Mouse (Mus musculus) right cerebral cortex, postnatal 10 days (tissue): Measurements from ENCODE around the gene Jmjd7.
A peak's percentile ranks its signal among the peaks of the same experiment; 100 is the strongest.

Experiments used
- DNase-seq, 2 experiments: peaks; one replicate each; pipeline ENCODE4 v3.0.0; 2021; ENCODE audit warnings: low spot score in 2 of 2

The Jmjd7 gene

DNA sequence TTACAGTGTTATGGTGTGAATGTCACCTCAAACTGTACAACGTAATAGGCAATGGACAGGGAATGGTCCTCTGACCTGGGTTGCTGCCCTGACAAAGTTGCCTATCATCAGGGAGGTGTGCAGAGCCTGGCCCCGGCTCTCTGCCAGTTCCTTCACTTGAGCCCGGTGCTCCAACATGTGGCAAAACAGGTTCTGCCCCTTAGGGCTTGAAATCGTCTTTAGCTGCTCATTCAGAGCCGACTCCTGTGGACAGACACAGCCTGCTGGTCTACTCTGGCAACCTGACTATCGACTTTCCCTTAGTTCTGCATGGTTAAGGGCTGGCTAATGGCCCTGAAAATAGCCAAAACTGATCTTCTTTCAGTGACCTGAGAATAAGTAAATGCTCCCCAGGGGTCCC lies 32.9 kb downstream of the Jmjd7 start:
- no peak for DNase-seq

DNA sequence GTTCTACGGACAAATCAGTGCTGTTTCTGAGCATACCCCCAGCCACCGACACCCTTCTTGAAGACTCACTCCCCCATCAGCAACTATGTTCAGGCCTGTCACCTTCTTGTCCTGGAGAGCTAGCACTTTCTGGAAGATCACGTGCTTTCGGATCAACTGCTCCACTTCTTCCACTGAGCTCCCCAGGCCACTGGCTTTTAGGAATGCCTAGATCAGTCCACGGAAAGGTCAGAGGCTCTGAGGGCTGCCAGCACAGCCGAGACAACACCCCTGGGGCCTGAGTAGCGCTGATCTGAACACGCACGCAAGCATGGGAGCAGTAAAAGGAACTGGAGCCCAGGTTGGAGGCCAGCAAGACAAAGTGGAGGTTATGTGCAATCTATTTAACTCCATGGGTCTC lies 33.4 kb downstream of the Jmjd7 start:
- no peak for DNase-seq

DNA sequence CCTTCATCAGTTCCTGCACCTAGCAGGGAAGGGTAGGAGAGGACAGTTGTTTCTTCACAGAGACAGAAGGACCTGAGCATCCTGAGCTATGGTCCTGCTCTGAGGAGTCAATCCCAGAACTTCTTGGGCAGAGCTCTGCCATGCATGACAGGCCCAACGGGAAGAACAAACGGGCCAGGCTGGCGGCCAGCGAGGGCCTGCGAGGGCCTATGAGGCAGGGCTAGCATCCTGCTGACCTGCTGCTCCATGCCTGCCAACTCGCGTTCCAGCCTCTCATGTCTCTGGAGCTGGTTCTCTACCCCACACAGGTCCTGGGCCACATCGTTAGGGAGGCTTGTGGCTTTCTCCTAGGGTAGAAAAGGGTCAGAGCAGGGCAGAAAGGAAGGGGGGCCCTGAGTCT lies 35.0 kb downstream of the Jmjd7 start:
- DNase-seq = no peak

DNA sequence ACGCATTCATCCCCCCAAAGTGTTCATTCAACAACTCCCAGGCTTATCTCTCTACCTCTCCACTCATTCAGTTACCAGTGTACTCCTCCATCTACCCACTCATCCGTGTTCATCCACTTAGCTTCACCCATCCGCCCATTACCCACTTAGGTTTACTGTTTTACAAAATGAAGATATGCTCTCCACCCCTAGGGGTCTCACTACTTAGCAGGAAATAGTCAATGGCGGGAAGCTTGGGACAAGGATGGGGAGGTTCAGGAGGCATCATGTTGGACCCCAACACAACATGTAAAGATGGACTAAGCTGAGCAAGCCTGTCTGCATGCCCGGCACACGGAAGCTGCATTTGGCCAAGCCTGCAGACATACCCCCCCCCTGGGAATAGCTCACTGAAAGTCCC lies 37.4 kb downstream of the Jmjd7 start:
- no peak for DNase-seq

DNA sequence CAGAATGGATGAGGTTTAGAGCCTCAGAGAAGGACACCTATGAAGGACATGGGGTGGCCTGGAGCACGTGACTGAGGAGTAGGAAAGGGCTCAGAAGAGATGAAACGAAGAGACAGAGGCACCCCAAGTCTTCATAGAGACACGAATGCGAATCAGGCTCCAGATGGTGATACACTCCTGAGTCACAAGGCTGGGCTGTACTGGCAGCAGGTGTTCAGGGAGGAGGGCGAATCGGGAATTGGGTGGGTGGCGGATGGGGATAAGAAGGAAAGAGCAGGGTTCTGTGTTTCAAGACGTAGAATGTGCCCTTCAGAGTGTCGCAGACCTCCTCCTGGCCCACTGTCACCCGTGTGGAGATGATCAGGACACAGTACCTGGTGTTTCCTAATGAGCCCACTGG lies 38.0 kb downstream of the Jmjd7 start:
- no peak for DNase-seq

DNA sequence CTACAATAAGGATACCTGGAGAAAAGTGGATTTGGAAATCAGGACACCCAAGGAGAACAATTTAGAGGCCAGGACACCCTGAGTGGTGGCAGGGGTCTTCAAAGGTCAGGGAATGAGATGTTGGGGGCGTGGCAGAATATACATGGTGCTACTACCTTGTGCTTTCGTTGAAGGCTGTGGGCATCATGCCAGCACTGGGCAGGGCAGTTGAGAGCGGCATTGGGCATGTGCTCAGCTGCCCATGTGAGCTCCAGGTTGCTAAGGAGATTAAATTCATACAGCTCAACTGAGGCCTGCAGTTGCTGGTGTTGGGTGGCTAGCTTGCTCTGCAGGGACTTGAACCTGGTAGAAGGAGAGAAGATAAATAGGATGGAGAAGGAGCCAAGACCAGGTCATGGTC lies 38.9 kb downstream of the Jmjd7 start:
- DNase-seq = peak in 1 of 2 experiments; percentile 44

DNA sequence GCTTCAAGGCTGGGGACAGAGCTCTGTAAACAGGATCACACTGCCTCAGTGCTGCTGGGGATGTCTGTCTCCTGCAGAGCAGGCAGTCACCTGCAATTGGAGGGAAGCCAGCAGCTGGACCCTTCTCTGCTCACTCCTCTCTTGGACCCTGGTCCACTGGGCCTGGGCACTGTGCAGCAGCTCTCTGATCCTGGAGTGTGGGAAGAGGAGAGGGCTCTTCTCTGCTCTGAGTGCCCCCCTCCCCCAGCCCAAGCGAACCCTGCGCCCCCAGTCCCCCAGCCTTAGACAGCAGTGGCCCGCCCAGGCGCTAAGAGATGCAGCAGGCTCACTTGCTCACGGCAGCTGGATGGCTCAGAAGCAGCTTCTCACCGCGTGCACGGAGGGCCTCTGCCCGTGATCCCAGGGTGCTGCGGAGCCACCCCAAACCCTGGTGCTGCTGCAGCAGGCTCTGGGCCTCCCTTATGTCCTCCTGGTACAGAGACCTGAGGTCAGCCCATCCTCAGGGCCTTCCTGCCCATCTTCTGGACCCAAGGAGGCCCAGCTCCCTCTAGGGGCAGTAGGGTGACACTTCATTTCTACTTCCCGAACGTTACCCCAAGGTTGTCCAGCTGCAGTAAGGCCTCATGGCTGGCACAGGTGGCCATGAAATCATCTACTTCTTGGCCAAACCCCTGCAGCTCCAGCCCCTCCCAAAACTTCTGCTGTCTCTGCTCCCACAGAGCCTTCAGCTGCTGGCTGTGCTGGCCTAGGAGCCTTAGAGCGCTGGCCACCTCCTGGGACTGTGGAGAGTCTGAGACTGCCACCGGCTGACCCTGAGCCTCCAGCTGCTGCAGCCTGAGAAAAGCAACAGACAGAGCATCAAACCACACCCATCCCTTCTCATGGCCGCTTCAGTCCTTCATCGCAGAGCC lies 41.5 kb downstream of the Jmjd7 start:
- DNase-seq = peak in 1 of 2 experiments; percentile 47

DNA sequence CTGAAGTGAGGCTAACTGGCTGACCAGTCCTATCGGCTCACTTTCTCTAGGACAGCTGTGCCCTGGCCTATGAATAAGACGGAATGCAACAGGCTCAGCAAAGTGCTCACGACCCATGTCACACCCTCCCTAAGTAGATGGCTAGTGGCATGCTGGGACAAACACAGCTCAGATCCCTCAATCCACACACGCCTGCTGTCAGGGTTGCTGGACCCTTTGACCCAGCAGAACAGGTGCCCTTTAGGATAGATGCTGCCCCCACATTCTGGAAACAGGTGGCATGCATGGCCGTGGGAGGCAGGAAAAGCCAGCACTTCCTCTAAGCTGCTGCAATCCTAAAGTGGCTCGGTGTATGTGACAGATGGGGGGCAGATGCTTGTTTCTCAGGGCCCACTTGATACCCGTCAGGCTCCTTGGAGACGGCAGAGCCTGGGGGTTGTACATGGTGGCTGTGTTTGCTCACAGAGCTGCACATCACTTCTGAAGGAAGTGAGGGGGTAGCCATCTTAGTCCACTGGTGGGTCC lies 42.2 kb downstream of the Jmjd7 start:
- peak; percentile 75 to 91 for DNase-seq

DNA sequence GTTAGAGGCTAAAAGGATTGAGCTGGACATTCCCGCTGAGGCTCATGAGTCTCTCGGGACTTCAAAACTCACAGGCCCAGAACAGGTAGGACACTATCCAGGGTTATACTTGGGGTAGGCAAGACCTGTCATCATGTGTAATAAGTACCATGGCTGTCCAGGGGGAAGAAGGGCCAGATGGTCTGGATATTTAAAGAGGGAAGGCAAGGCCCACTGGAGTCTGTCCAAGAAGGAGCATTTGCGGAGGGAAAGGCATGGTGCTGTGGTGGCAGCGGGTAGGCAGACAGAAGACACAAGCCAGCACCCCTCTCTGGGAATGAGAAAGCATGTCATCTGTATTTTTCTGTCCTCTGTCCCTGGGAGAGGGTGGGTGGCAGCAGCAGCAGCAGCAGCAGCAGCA lies 46.8 kb downstream of the Jmjd7 start:
- no peak for DNase-seq

DNA sequence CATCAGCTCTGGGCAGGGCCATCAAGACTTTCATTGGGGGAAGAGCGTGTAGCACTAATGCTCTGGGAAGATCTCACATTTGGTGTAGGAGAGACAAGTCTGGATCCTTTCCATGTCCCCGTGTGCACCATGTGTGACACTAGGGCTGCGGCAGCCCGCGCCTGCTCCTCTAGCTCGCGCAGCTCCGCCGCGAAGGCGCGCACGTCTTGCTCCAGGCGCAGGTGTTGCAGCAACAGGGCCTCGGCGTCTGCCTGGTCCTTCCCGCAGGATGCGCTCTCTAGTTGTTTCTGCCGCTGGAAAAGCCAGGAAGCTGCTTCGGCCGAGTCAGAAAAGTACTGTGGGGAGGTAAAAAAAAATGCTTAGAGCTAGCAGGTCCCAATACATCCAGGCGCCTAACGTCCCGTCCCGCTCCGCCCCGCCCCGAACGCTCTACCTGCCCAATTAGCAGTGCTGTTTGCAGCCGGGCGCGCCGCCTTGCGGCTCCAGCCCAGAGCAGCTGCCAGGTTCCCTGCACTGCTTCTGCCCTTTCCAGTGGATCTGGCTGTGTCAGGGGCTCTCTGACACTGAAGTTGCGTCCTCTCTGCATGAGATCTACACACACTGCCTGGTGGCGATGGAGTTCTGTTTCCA lies 48.9 kb downstream of the Jmjd7 start:
- DNase-seq = peak; percentile 48 to 60
